Mouse (Mus musculus): ENCODE data around the gene Srrm4. TPM values are rescaled to one million over a fixed set of nuclear protein-coding genes. Genes with fewer than 3 reads are reported as not detected.

Srrm4 gene
- polyA plus RNA-seq, 1 experiment from 2014 or later, result 2.4 TPM

DNA sequence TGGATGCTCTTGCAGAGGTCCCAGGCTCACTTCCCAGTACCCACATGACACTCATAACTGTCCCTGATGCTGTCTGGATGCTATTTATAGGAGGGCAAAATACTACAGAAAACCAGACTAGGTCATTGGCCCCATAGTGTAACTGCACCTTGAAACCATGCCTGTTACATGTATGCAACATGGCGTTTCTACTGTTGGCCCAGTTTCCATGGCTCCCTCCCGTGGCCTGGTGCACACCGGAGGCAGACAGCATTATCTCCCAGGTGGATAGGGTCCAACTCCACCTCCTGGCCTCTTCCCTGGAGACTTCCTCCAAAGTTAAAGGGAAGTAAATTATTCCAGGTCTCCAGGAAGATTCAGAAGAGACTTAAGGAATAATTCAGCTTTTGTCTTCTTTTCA is 27.2 kb downstream of the Srrm4 start:
- ATAC-seq (ENCODE audit: insufficient number of reproducible peaks, insufficient read depth, low FRiP score, low read depth), result no peak
- Histone ChIP-seq H3K4me3 (ENCODE audit: low read depth, low read length) (no peak overlapping the region), H3K4me1 (ENCODE audit: control insufficient read depth, insufficient read depth, low read length) (no peaks in the 10 kb centered on the region), H3K27me3 (ENCODE audit: control insufficient read depth, insufficient read depth, low read length) (no peaks in the 10 kb centered on the region), H3K4me2 (replicated peaks; ENCODE audit: low read depth, low read length) (no peak overlapping the region), H3K9me3 (ENCODE audit: control insufficient read depth, low read depth, low read length) (no peaks in the 10 kb centered on the region), H3K9ac (replicated peaks; ENCODE audit: low read depth, low read length) (no peak overlapping the region), H3K36me3 (ENCODE audit: control insufficient read depth, insufficient read depth, low read length) (no peaks in the 10 kb centered on the region), H3K27ac (ENCODE audit: low read length) (no peak overlapping the region)
- 79% methylated on average over 3 of the region's 3 CpGs for WGBS

- Histone ChIP-seq H3K4me1 (ENCODE audit: control insufficient read depth, insufficient read depth, low read length) (no peaks in the 10 kb centered on the region), H3K36me3 (ENCODE audit: control insufficient read depth, insufficient read depth, low read length) (no peaks in the 10 kb centered on the region), H3K27me3 (ENCODE audit: control insufficient read depth, insufficient read depth, low read length) (no peaks in the 10 kb centered on the region), H3K4me2 (replicated peaks; ENCODE audit: low read depth, low read length) (no peak overlapping the region), H3K27ac (ENCODE audit: low read length) (no peak overlapping the region), H3K4me3 (ENCODE audit: low read depth, low read length) (no peak overlapping the region), H3K9ac (replicated peaks; ENCODE audit: low read depth, low read length) (no peak overlapping the region), H3K9me3 (ENCODE audit: control insufficient read depth, low read depth, low read length) (no peaks in the 10 kb centered on the region)
- WGBS, result 54% methylated on average over 6 of the region's 6 CpGs
- no peak for ATAC-seq (ENCODE audit: insufficient number of reproducible peaks, insufficient read depth, low FRiP score, low read depth)
These were observed 27.9 kb downstream of the Srrm4 start for GRCm38 (mm10) chr5:116563713-116564112.

GRCm38 (mm10) chr5:116559091-116559490 is 32.5 kb downstream of the Srrm4 start:
- ATAC-seq (ENCODE audit: insufficient number of reproducible peaks, insufficient read depth, low FRiP score, low read depth), result no peak
- no peak overlapping the region for H3K4me2 ChIP-seq (replicated peaks; ENCODE audit: low read depth, low read length)
- H3K27me3 ChIP-seq (ENCODE audit: control insufficient read depth, insufficient read depth, low read length), result no peaks in the 10 kb centered on the region
- no peak overlapping the region for H3K9ac ChIP-seq (replicated peaks; ENCODE audit: low read depth, low read length)
- 58% methylated on average over 7 of the region's 7 CpGs for WGBS
- H3K4me1 ChIP-seq (ENCODE audit: control insufficient read depth, insufficient read depth, low read length), result no peaks in the 10 kb centered on the region
- H3K9me3 ChIP-seq (ENCODE audit: control insufficient read depth, low read depth, low read length), result no peaks in the 10 kb centered on the region
- H3K36me3 ChIP-seq (ENCODE audit: control insufficient read depth, insufficient read depth, low read length), result no peaks in the 10 kb centered on the region
- H3K4me3 ChIP-seq (ENCODE audit: low read depth, low read length), result no peak overlapping the region
- no peak overlapping the region for H3K27ac ChIP-seq (ENCODE audit: low read length)

- Histone ChIP-seq H3K4me1 (ENCODE audit: control insufficient read depth, insufficient read depth, low read length) (no peaks in the 10 kb centered on the region), H3K27ac (ENCODE audit: low read length) (no peak overlapping the region), H3K36me3 (ENCODE audit: control insufficient read depth, insufficient read depth, low read length) (no peaks in the 10 kb centered on the region), H3K4me2 (replicated peaks; ENCODE audit: low read depth, low read length) (no peak overlapping the region), H3K4me3 (ENCODE audit: low read depth, low read length) (no peak overlapping the region), H3K27me3 (ENCODE audit: control insufficient read depth, insufficient read depth, low read length) (no peaks in the 10 kb centered on the region), H3K9me3 (ENCODE audit: control insufficient read depth, low read depth, low read length) (no peaks in the 10 kb centered on the region), H3K9ac (replicated peaks; ENCODE audit: low read depth, low read length) (no peak overlapping the region)
- no peak for ATAC-seq (ENCODE audit: insufficient number of reproducible peaks, insufficient read depth, low FRiP score, low read depth)
- WGBS, result 49% methylated on average over 8 of the region's 8 CpGs
These were observed 35.0 kb downstream of the Srrm4 start for GRCm38 (mm10) chr5:116556614-116557013.

DNA sequence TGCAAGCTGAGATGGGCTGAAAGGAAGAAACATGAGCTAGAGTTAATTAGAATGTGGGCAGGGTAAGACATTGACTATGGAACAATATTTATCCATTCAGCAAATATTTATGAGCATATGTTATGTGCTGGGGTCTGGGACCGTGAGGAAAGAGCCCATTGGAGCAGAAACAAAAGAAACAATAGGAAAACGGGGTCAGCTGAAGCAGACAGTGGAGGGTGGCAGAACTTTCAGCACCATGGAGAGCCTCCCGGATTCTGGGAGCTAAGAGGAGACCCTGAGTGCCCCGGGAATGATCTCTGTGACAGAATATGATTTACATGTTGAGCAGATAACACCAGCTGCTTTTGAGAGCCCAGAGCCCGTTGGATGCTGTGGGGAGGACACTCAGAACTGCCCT is 37.7 kb downstream of the Srrm4 start:
- no peak overlapping the region for H3K4me2 ChIP-seq (replicated peaks; ENCODE audit: low read depth, low read length)
- H3K9ac ChIP-seq (replicated peaks; ENCODE audit: low read depth, low read length), result no peak overlapping the region
- H3K4me1 ChIP-seq (ENCODE audit: control insufficient read depth, insufficient read depth, low read length), result no peaks in the 10 kb centered on the region
- no peaks in the 10 kb centered on the region for H3K27me3 ChIP-seq (ENCODE audit: control insufficient read depth, insufficient read depth, low read length)
- H3K9me3 ChIP-seq (ENCODE audit: control insufficient read depth, low read depth, low read length), result peaks cover 5% of the 10 kb centered on the region; the same call in 1 of the 2 replicates
- 3% methylated on average over 5 of the region's 5 CpGs for WGBS
- no peaks in the 10 kb centered on the region for H3K36me3 ChIP-seq (ENCODE audit: control insufficient read depth, insufficient read depth, low read length)
- H3K27ac ChIP-seq (ENCODE audit: low read length), result no peak overlapping the region
- no peak overlapping the region for H3K4me3 ChIP-seq (ENCODE audit: low read depth, low read length)
- no peak for ATAC-seq (ENCODE audit: insufficient number of reproducible peaks, insufficient read depth, low FRiP score, low read depth)

GRCm38 (mm10) chr5:116553106-116553505 is 38.5 kb downstream of the Srrm4 start:
- Histone ChIP-seq H3K27ac (ENCODE audit: low read length) (no peak overlapping the region), H3K9me3 (ENCODE audit: control insufficient read depth, low read depth, low read length) (peaks cover 5% of the 10 kb centered on the region; the same call in 1 of the 2 replicates), H3K9ac (replicated peaks; ENCODE audit: low read depth, low read length) (no peak overlapping the region), H3K36me3 (ENCODE audit: control insufficient read depth, insufficient read depth, low read length) (no peaks in the 10 kb centered on the region), H3K4me1 (ENCODE audit: control insufficient read depth, insufficient read depth, low read length) (no peaks in the 10 kb centered on the region), H3K4me2 (replicated peaks; ENCODE audit: low read depth, low read length) (no peak overlapping the region), H3K4me3 (ENCODE audit: low read depth, low read length) (no peak overlapping the region), H3K27me3 (ENCODE audit: control insufficient read depth, insufficient read depth, low read length) (no peaks in the 10 kb centered on the region)
- 52% methylated on average over 2 of the region's 2 CpGs for WGBS
- ATAC-seq (ENCODE audit: insufficient number of reproducible peaks, insufficient read depth, low FRiP score, low read depth), result no peak

- ATAC-seq (ENCODE audit: insufficient number of reproducible peaks, insufficient read depth, low FRiP score, low read depth), result no peak
- Histone ChIP-seq H3K27me3 (ENCODE audit: control insufficient read depth, insufficient read depth, low read length) (no peaks in the 10 kb centered on the region), H3K36me3 (ENCODE audit: control insufficient read depth, insufficient read depth, low read length) (no peaks in the 10 kb centered on the region), H3K9ac (replicated peaks; ENCODE audit: low read depth, low read length) (no peak overlapping the region), H3K4me2 (replicated peaks; ENCODE audit: low read depth, low read length) (no peak overlapping the region), H3K9me3 (ENCODE audit: control insufficient read depth, low read depth, low read length) (peaks cover 5% of the 10 kb centered on the region; the same call in 1 of the 2 replicates), H3K4me3 (ENCODE audit: low read depth, low read length) (no peak overlapping the region), H3K4me1 (ENCODE audit: control insufficient read depth, insufficient read depth, low read length) (no peaks in the 10 kb centered on the region), H3K27ac (ENCODE audit: low read length) (no peak overlapping the region)
These were observed 39.0 kb downstream of the Srrm4 start for GRCm38 (mm10) chr5:116552584-116552983.

GRCm38 (mm10) chr5:116545746-116546145 is 45.9 kb downstream of the Srrm4 start:
- 36% methylated on average over 11 of the region's 11 CpGs for WGBS
- H3K27ac ChIP-seq (ENCODE audit: low read length), result no peak overlapping the region

GRCm38 (mm10) chr5:116542317-116542716 is 49.3 kb downstream of the Srrm4 start:
- Histone ChIP-seq H3K27me3 (ENCODE audit: control insufficient read depth, insufficient read depth, low read length) (no peaks in the 10 kb centered on the region), H3K36me3 (ENCODE audit: control insufficient read depth, insufficient read depth, low read length) (no peaks in the 10 kb centered on the region), H3K4me1 (ENCODE audit: control insufficient read depth, insufficient read depth, low read length) (no peaks in the 10 kb centered on the region), H3K9ac (replicated peaks; ENCODE audit: low read depth, low read length) (no peak overlapping the region), H3K4me2 (replicated peaks; ENCODE audit: low read depth, low read length) (no peak overlapping the region), H3K9me3 (ENCODE audit: control insufficient read depth, low read depth, low read length) (no peaks in the 10 kb centered on the region), H3K4me3 (ENCODE audit: low read depth, low read length) (no peak overlapping the region), H3K27ac (ENCODE audit: low read length) (no peak overlapping the region)
- WGBS, result 56% methylated on average over 7 of the region's 7 CpGs
- ATAC-seq (ENCODE audit: insufficient number of reproducible peaks, insufficient read depth, low FRiP score, low read depth), result no peak

More at GRCm38 (mm10) chr5:116545746-116546145, 45.9 kb downstream of the Srrm4 start:
- H3K9me3 ChIP-seq (ENCODE audit: control insufficient read depth, low read depth, low read length), result peaks cover 5% of the 10 kb centered on the region; the same call in 1 of the 2 replicates
- H3K27me3 ChIP-seq (ENCODE audit: control insufficient read depth, insufficient read depth, low read length), result no peaks in the 10 kb centered on the region
- no peak overlapping the region for H3K4me3 ChIP-seq (ENCODE audit: low read depth, low read length)
- H3K4me1 ChIP-seq (ENCODE audit: control insufficient read depth, insufficient read depth, low read length), result no peaks in the 10 kb centered on the region
- no peaks in the 10 kb centered on the region for H3K36me3 ChIP-seq (ENCODE audit: control insufficient read depth, insufficient read depth, low read length)
- no peak overlapping the region for H3K9ac ChIP-seq (replicated peaks; ENCODE audit: low read depth, low read length)
- no peak overlapping the region for H3K4me2 ChIP-seq (replicated peaks; ENCODE audit: low read depth, low read length)
- no peak for ATAC-seq (ENCODE audit: insufficient number of reproducible peaks, insufficient read depth, low FRiP score, low read depth)

Measured in stomach, embryonic 14.5 days (tissue).